Mouse (Mus musculus) megakaryocyte, embryonic 14.5 days (primary cell): ENCODE measurements around the gene Rassf5.

ENCODE experiments used
- FLI1 ChIP-seq: IDR thresholded peaks from 2 replicates; pipeline ENCODE4 v1.6.1; 2012; ENCODE audit warnings: low read length, inconsistent platforms, mixed read lengths
- GATA1 ChIP-seq: IDR thresholded peaks from 3 replicates; pipeline ENCODE4 v1.6.1; 2012; ENCODE audit warnings: mixed read lengths, low read length, inconsistent platforms, borderline replicate concordance

- TF ChIP-seq GATA1, result no peak
- no peak for TF ChIP-seq FLI1
These were observed 77.4 kb downstream of the Rassf5 start for GRCm38 (mm10) chr1:131167612-131168011.
